Mouse (Mus musculus) ES-E14 (cell line): ENCODE data around the gene Zfp365. TPM values are rescaled to one million over a fixed set of nuclear protein-coding genes. Genes with fewer than 3 reads are reported as not detected.

Experiments
- DNase-seq: peaks from one replicate; pipeline ENCODE4 v3.0.0-alpha.2; 2013; ENCODE audit warnings: low read depth, low spot score
- H3K27ac ChIP-seq: 2 replicates; pipeline ENCODE4 v1.5.1; 2012; ENCODE audit warnings: low read depth, mild to moderate bottlenecking, low read length, moderate library complexity, mixed read lengths; ENCODE audit not compliant: poor library complexity, insufficient read depth, severe bottlenecking
- H3K36me3 ChIP-seq: 2 replicates; pipeline ENCODE4 v1.6.1; 2012; ENCODE audit warnings: mild to moderate bottlenecking, low read length, moderate library complexity, mixed read lengths; ENCODE audit not compliant: control insufficient read depth, poor library complexity, insufficient read depth, severe bottlenecking
- H3K4me1 ChIP-seq, 2 experiments: fragments of 150-350 bp in 1 of 2; sonication (generic) in 1 of 2; 2 replicates each; pipeline ENCODE4 v1.6.1; 2012; ENCODE audit warnings: low read length in 2 of 2, mild to moderate bottlenecking in 1 of 2, mixed read lengths in 1 of 2; ENCODE audit not compliant: control insufficient read depth in 2 of 2, insufficient read depth in 2 of 2, poor library complexity in 1 of 2
- H3K4me3 ChIP-seq, 2 experiments: fragments of 150-350 bp in 1 of 2; sonication (generic) in 1 of 2; 2 replicates each; pipeline ENCODE4 v1.5.1; 2012; ENCODE audit warnings: low read length in 2 of 2, low read depth in 1 of 2, mild to moderate bottlenecking in 1 of 2, mixed read lengths in 1 of 2; ENCODE audit not compliant: insufficient read depth in 1 of 2, poor library complexity in 1 of 2, severe bottlenecking in 1 of 2
- H3K9ac ChIP-seq: 2 replicates; pipeline ENCODE4 v1.6.1; 2012; ENCODE audit warnings: low read depth, mild to moderate bottlenecking, low read length, mixed read lengths; ENCODE audit not compliant: poor library complexity, insufficient read depth, severe bottlenecking
- H3K9me3 ChIP-seq: fragments of 150-350 bp; sonication (generic); 2 replicates; pipeline ENCODE4 v1.6.1; 2012; ENCODE audit warnings: low read depth, mild to moderate bottlenecking, low read length; ENCODE audit not compliant: control insufficient read depth, insufficient read depth
- CHD2 ChIP-seq: IDR thresholded peaks from 2 replicates; pipeline ENCODE4 v1.6.1; 2014; ENCODE audit warnings: mild to moderate bottlenecking, low read depth, low read length, inconsistent platforms
- HCFC1 ChIP-seq: IDR thresholded peaks from 2 replicates; pipeline ENCODE4 v1.6.1; 2012; ENCODE audit warnings: low read length, inconsistent platforms, borderline replicate concordance; ENCODE audit not compliant: insufficient read depth
- MAFK ChIP-seq: IDR thresholded peaks from 2 replicates; pipeline ENCODE4 v1.6.1; 2014; ENCODE audit warnings: mild to moderate bottlenecking, low read depth, low read length, inconsistent platforms; ENCODE audit not compliant: insufficient read depth
- ZC3H11A ChIP-seq: IDR thresholded peaks from 2 replicates; pipeline ENCODE4 v1.6.1; 2012; ENCODE audit warnings: low read depth, mild to moderate bottlenecking, inconsistent platforms, low read length, borderline replicate concordance
- ZNF384 ChIP-seq: IDR thresholded peaks from 2 replicates; pipeline ENCODE4 v1.6.1; 2012; ENCODE audit warnings: low read depth, low read length, inconsistent platforms
- in situ Hi-C, 2 experiments: fragments of 600-800 bp; cut with MboI; formaldehyde crosslinking; loops; one replicate each; pipeline ENCODE4 v1.15.1; 2025; ENCODE audit warnings: low sequenced_read_pairs in 2 of 2, inconsistent platforms in 1 of 2; ENCODE audit not compliant: unreplicated experiment in 2 of 2
- total RNA-seq: library from RNA; depleted of rRNA; stranded (reverse); fragments of 300-350 nt; gene quantifications from 2 replicates; pipeline ENCODE4 v1.2.3, GENCODE M21; 2012

Zfp365 gene
- total RNA-seq, 1 experiment = 16.1 TPM

GRCm38 (mm10) chr10:67862331-67862730 is 50.1 kb downstream of the Zfp365 start:
- no peak overlapping the region for H3K9ac ChIP-seq
- H3K9me3 ChIP-seq = no peaks in the 10 kb centered on the region
- in situ Hi-C loops = no loop called here
- H3K27ac ChIP-seq = no peak overlapping the region
- H3K4me1 ChIP-seq = no peaks in the 10 kb centered on the region
- DNase-seq = peak; percentile 36
- H3K36me3 ChIP-seq = no peaks in the 10 kb centered on the region
- H3K4me3 ChIP-seq = no peak overlapping the region
- no peak for TF ChIP-seq MAFK
- no peak for TF ChIP-seq HCFC1
- no peak for TF ChIP-seq ZNF384
- no peak for TF ChIP-seq CHD2
- TF ChIP-seq ZC3H11A = no peak

DNA sequence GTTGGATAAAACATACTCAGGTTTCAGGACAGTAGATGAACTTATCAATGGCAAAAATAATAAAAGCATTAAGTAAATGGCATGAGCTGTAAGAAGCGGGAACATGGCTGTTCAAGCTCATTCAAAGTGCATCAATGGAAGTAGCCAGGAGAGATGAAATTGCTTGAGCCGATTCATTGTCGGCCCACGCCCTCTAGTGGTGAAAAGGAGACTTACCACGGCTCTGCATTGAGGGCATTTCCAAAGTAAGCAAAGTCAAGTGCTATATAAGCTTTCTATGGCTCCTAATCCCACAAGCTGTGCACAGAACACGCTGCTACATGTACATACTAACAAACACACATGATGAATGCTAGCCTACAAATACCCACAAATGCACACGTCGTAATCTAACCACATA is 53.6 kb downstream of the Zfp365 start:
- TF ChIP-seq ZC3H11A = 0 out of 2 replicates have a peak, but pooled peaks have one; percentile 48
- TF ChIP-seq MAFK = no peak
- in situ Hi-C loops = no loop called here

DNA sequence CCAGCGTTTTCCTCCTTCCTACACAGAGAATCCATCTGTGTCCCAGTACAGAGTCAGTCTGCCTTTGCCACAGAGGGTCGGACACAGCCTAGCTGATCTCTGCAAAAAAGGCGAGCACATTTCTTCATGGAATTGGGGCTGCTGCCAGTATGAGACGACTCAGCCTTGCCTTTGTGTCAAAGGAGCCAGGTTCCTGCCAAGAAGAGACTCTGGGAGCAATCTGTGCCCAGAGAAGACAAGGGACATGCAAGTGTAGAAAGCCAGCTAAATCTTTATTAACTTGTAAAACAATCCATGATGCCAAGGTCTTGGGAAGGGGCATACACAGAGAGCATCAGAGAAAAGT is 54.9 kb downstream of the Zfp365 start:
- no peak overlapping the region for H3K9ac ChIP-seq
- no peaks in the 10 kb centered on the region for H3K4me1 ChIP-seq
- TF ChIP-seq ZC3H11A = no peak
- no peak for TF ChIP-seq CHD2
- TF ChIP-seq ZNF384 = no peak
- no peak for TF ChIP-seq MAFK
- no peak for TF ChIP-seq HCFC1
- no peaks in the 10 kb centered on the region for H3K36me3 ChIP-seq
- H3K4me3 ChIP-seq = no peak overlapping the region
- no peak for DNase-seq
- no peaks in the 10 kb centered on the region for H3K9me3 ChIP-seq
- in situ Hi-C loops = no loop called here
- H3K27ac ChIP-seq = no peak overlapping the region

More for the DNA sequence above, 53.6 kb downstream of the Zfp365 start:
- Histone ChIP-seq H3K36me3 (no peaks in the 10 kb centered on the region), H3K9me3 (no peaks in the 10 kb centered on the region), H3K4me3 (no peak overlapping the region), H3K9ac (no peak overlapping the region), H3K27ac (no peak overlapping the region), H3K4me1 (no peaks in the 10 kb centered on the region)
- peak; percentile 35 for DNase-seq

- Histone ChIP-seq H3K4me1 (no peaks in the 10 kb centered on the region), H3K9ac (no peak overlapping the region)
- in situ Hi-C loops = no loop called here
Measured at GRCm38 (mm10) chr10:67856791-67857560, 55.5 kb downstream of the Zfp365 start.

More at GRCm38 (mm10) chr10:67856791-67857560, 55.5 kb downstream of the Zfp365 start:
- DNase-seq = no peak
- Histone ChIP-seq H3K36me3 (no peaks in the 10 kb centered on the region), H3K4me3 (no peak overlapping the region), H3K27ac (no peak overlapping the region), H3K9me3 (no peaks in the 10 kb centered on the region)
- TF ChIP-seq ZNF384 (no peak), MAFK (no peak), ZC3H11A (no peak), HCFC1 (no peak), CHD2 (no peak)
